Mouse (Mus musculus) kidney, postnatal 0 days (tissue): Measurements from ENCODE around the gene Mga. TPM values are rescaled to one million over a fixed set of nuclear protein-coding genes. Genes with fewer than 3 reads are reported as not detected.

Experiments used
- ATAC-seq: fragments of 200-750 bp; cut with Nextera tagmentation; replicated peaks from 2 replicates; pipeline ENCODE4 v1.8.0; 2017; ENCODE audit warnings: low read depth, moderate number of reproducible peaks, moderate TSS enrichment, moderate library complexity; ENCODE audit not compliant: low FRiP score
- DNase-seq: peaks from one replicate; pipeline ENCODE4 v3.0.0-alpha.2; 2016; ENCODE audit warnings: low spot score
- H3K27ac ChIP-seq: fragments of 300-500 bp; sonication (generic); 2 replicates; pipeline ENCODE4 v1.5.1; 2014; ENCODE audit warnings: mild to moderate bottlenecking
- H3K27me3 ChIP-seq: fragments of 300-500 bp; sonication (generic); 2 replicates; pipeline ENCODE4 v1.6.1; 2014; ENCODE audit warnings: low read length, mixed read lengths; ENCODE audit not compliant: insufficient read depth
- H3K36me3 ChIP-seq: fragments of 300-500 bp; sonication (generic); 2 replicates; pipeline ENCODE4 v1.6.1; 2014; ENCODE audit warnings: low read length, mixed read lengths; ENCODE audit not compliant: insufficient read depth
- H3K4me1 ChIP-seq: fragments of 300-500 bp; sonication (generic); replicated peaks from 2 replicates; pipeline ENCODE4 v1.6.1; 2014; ENCODE audit warnings: antibody characterized with exemption, low read length, mixed read lengths; ENCODE audit not compliant: insufficient read depth
- H3K4me2 ChIP-seq: fragments of 300-500 bp; sonication (generic); 2 replicates; pipeline ENCODE4 v1.6.1; 2014; ENCODE audit warnings: mild to moderate bottlenecking, low read length, moderate library complexity, mixed read lengths
- H3K4me3 ChIP-seq: fragments of 300-500 bp; sonication (generic); replicated peaks from 2 replicates; pipeline ENCODE4 v1.5.1; 2014; ENCODE audit warnings: low read depth, low read length
- H3K9ac ChIP-seq: fragments of 300-500 bp; sonication (generic); 2 replicates; pipeline ENCODE4 v1.6.1; 2014; ENCODE audit warnings: low read depth, low read length
- H3K9me3 ChIP-seq: fragments of 300-500 bp; sonication (generic); replicated peaks from 2 replicates; pipeline ENCODE4 v1.6.1; 2016; ENCODE audit warnings: low read length, inconsistent platforms, mixed read lengths
- CTCF ChIP-seq: IDR thresholded peaks from 2 replicates; pipeline ENCODE4 v1.5.1; 2016; ENCODE audit warnings: antibody characterized with exemption, low read depth, mild to moderate bottlenecking, moderate library complexity
- WGBS: fragments of 180-500 bp; shearing (Covaris S2); extraction: QIAGEN DNeasy Blood & Tissue Kit; methylation state at CpG from one replicate; pipeline ENCODE4 v1.1.7; 2014; 5-methylcytosine and 5-hydroxymethylcytosine counted together
- polyA plus RNA-seq: library from polyadenylated mRNA; unstranded; fragments of >200 nt; fragmentation: Nextera tagmentation; extraction: Ambion mirVana; gene quantifications from 2 replicates; pipeline ENCODE4 v1.2.1, GENCODE M21; 2015

Gene Mga
- polyA plus RNA-seq, 1 experiment from 2014 or later: 17.5 TPM

- DNase-seq (no peak), ATAC-seq (no peak)
- WGBS: 69% methylated on average over 4 of the region's 4 CpGs
- 0 out of 2 replicates have a peak, but pooled peaks cover 2% of the 10 kb centered on the region for H3K36me3 ChIP-seq
- TF ChIP-seq CTCF: no peak
- no peak overlapping the region for H3K9ac ChIP-seq
- no peak overlapping the region for H3K4me2 ChIP-seq
- H3K27me3 ChIP-seq: no peaks in the 10 kb centered on the region
- H3K9me3 ChIP-seq: no peaks in the 10 kb centered on the region
- H3K4me3 ChIP-seq: no peak overlapping the region
- no peak overlapping the region for H3K27ac ChIP-seq
- H3K4me1 ChIP-seq: peaks cover 6% of the 10 kb centered on the region; the same call in 1 of the 2 replicates
Measured at GRCm38 (mm10) chr2:120001956-120002355, 104.9 kb downstream of the Mga start.

GRCm38 (mm10) chr2:120003970-120004369, 106.9 kb downstream of the Mga start:
- 90% methylated on average over 2 of the region's 2 CpGs for WGBS

GRCm38 (mm10) chr2:120006696-120007095, 109.7 kb downstream of the Mga start:
- DNase-seq (no peak), ATAC-seq (no peak)
- Histone ChIP-seq H3K9ac (no peak overlapping the region), H3K4me1 (no peaks in the 10 kb centered on the region), H3K9me3 (no peaks in the 10 kb centered on the region), H3K36me3 (0 out of 2 replicates have a peak, but pooled peaks cover 2% of the 10 kb centered on the region), H3K27ac (no peak overlapping the region), H3K4me3 (no peak overlapping the region), H3K4me2 (no peak overlapping the region), H3K27me3 (no peaks in the 10 kb centered on the region)
- no peak for TF ChIP-seq CTCF
- WGBS: 95% methylated on average over 7 of the region's 7 CpGs

More at GRCm38 (mm10) chr2:120003970-120004369, 106.9 kb downstream of the Mga start:
- Histone ChIP-seq H3K36me3 (0 out of 2 replicates have a peak, but pooled peaks cover 2% of the 10 kb centered on the region), H3K27ac (no peak overlapping the region), H3K27me3 (no peaks in the 10 kb centered on the region), H3K4me1 (peaks cover 5% of the 10 kb centered on the region; the same call in 1 of the 2 replicates), H3K4me2 (no peak overlapping the region), H3K9ac (no peak overlapping the region), H3K4me3 (no peak overlapping the region), H3K9me3 (no peaks in the 10 kb centered on the region)
- ATAC-seq (no peak), DNase-seq (no peak)
- no peak for TF ChIP-seq CTCF

GRCm38 (mm10) chr2:120007680-120008210, 110.7 kb downstream of the Mga start:
- Histone ChIP-seq H3K9me3 (no peaks in the 10 kb centered on the region), H3K36me3 (peaks cover 3% of the 10 kb centered on the region; the same call in 1 of the 2 replicates), H3K27ac (no peak overlapping the region), H3K4me2 (no peak overlapping the region), H3K27me3 (no peaks in the 10 kb centered on the region), H3K4me3 (no peak overlapping the region), H3K4me1 (no peaks in the 10 kb centered on the region), H3K9ac (no peak overlapping the region)
- TF ChIP-seq CTCF: no peak
- DNase-seq (no peak), ATAC-seq (no peak)
- 88% methylated on average over 4 of the region's 4 CpGs for WGBS

- peaks cover 9% of the 10 kb centered on the region for H3K36me3 ChIP-seq
- TF ChIP-seq CTCF: no peak
- DNase-seq (peak; percentile 66), ATAC-seq (no peak)
- no peak overlapping the region for H3K4me2 ChIP-seq
- no peaks in the 10 kb centered on the region for H3K27me3 ChIP-seq
- no peak overlapping the region for H3K9ac ChIP-seq
- whole genome bisulfite sequencing: 25% methylated on average over 4 of the region's 4 CpGs
- H3K4me3 ChIP-seq: no peak overlapping the region
- H3K9me3 ChIP-seq: no peaks in the 10 kb centered on the region
- H3K4me1 ChIP-seq: no peaks in the 10 kb centered on the region
- H3K27ac ChIP-seq: no peak overlapping the region
Measured at GRCm38 (mm10) chr2:120008672-120009071, 111.6 kb downstream of the Mga start.

- H3K4me1 ChIP-seq: no peaks in the 10 kb centered on the region
- H3K4me3 ChIP-seq: no peak overlapping the region
- H3K27ac ChIP-seq: no peak overlapping the region
- no peaks in the 10 kb centered on the region for H3K27me3 ChIP-seq
- DNase-seq (peak; percentile 84), ATAC-seq (no peak)
- TF ChIP-seq CTCF: peak; percentile 79
- 73% methylated on average over 8 of the region's 8 CpGs for WGBS
- H3K4me2 ChIP-seq: no peak overlapping the region
- no peaks in the 10 kb centered on the region for H3K9me3 ChIP-seq
- H3K36me3 ChIP-seq: peaks cover 28% of the 10 kb centered on the region
- H3K9ac ChIP-seq: no peak overlapping the region
Measured at GRCm38 (mm10) chr2:120011462-120012200, 114.6 kb downstream of the Mga start.
